In genomic region chr9:77806426-77806825, GRCm38 (mm10) we compare ENCODE assay signal across 9 mouse cellular contexts. TPM values are rescaled to one million over a fixed set of nuclear protein-coding genes. Genes with fewer than 3 reads are reported as not detected.
DNase-seq lines count a peak whose midpoint lies in the region; ATAC-seq and TF ChIP-seq lines count a peak whose summit lies in the region.
"Had no signal": no experiment of that assay in that cellular context is flagged by ENCODE, and none has a peak within 500 bp of the region (broad histone marks: within the 10 kb centered on the region; RNA-seq: fewer than 3 reads in every experiment).

No protein-coding gene starts in this region.

- no peak for TF ChIP-seq CTCF in midbrain, postnatal 0 days (IDR thresholded peaks at IDR 0.05)

- peak overlapping the region; percentile 17; the same call in 1 of the 2 replicates for H3K4me3 ChIP-seq in kidney, embryonic 14.5 days (ENCODE audit: low read length)
- peak overlapping the region; percentile 32 for H3K4me3 ChIP-seq in embryonic facial prominence, embryonic 15.5 days (replicated peaks)
- H3K4me3 ChIP-seq in intestine, embryonic 15.5 days (replicated peaks), result no peak overlapping the region
- no peak overlapping the region for H3K4me3 ChIP-seq in midbrain, postnatal 0 days (ENCODE audit: low read depth, low read length)

- no peak for DNase-seq in kidney, adult 9 months
- DNase-seq in midbrain, postnatal 0 days (ENCODE audit: low spot score), result no peak
- DNase-seq in frontal cortex, postnatal 10 days (ENCODE audit: low spot score in 2 of 2), result no peak
- DNase-seq in retina, embryonic 14.5 days (ENCODE audit: low spot score), result no peak
- no peak for DNase-seq in right cerebral cortex, adult 18-20 months

- 48% methylated on average over 3 of the region's 3 CpGs for WGBS in kidney, embryonic 14.5 days
- WGBS in embryonic facial prominence, embryonic 15.5 days, result 51% methylated on average over 3 of the region's 3 CpGs
- 33% methylated on average over 3 of the region's 3 CpGs for whole genome bisulfite sequencing in intestine, embryonic 15.5 days
- 35% methylated on average over 3 of the region's 3 CpGs for WGBS in midbrain, postnatal 0 days

- no peaks in the 10 kb centered on the region for H3K36me3 ChIP-seq in kidney, embryonic 14.5 days (ENCODE audit: control insufficient read depth, insufficient read depth, low read length)
- no peaks in the 10 kb centered on the region for H3K36me3 ChIP-seq in embryonic facial prominence, embryonic 15.5 days
- no peaks in the 10 kb centered on the region for H3K36me3 ChIP-seq in intestine, embryonic 15.5 days
- no peaks in the 10 kb centered on the region for H3K36me3 ChIP-seq in midbrain, postnatal 0 days (ENCODE audit: insufficient read depth, low read length)
- H3K36me3 ChIP-seq: G1E had no signal

- no peaks in the 10 kb centered on the region for H3K27me3 ChIP-seq in kidney, embryonic 14.5 days (ENCODE audit: control insufficient read depth, insufficient read depth, low read length)
- H3K27me3 ChIP-seq in embryonic facial prominence, embryonic 15.5 days, result no peaks in the 10 kb centered on the region
- no peaks in the 10 kb centered on the region for H3K27me3 ChIP-seq in intestine, embryonic 15.5 days (replicated peaks)
- H3K27me3 ChIP-seq in midbrain, postnatal 0 days (ENCODE audit: insufficient read depth, low read length), result no peaks in the 10 kb centered on the region

- no peaks in the 10 kb centered on the region for H3K9me3 ChIP-seq in kidney, embryonic 14.5 days (ENCODE audit: control insufficient read depth, low read length)
- H3K9me3 ChIP-seq in embryonic facial prominence, embryonic 15.5 days (replicated peaks), result no peaks in the 10 kb centered on the region
- no peaks in the 10 kb centered on the region for H3K9me3 ChIP-seq in intestine, embryonic 15.5 days
- no peaks in the 10 kb centered on the region for H3K9me3 ChIP-seq in midbrain, postnatal 0 days (ENCODE audit: low read length)
- H3K9me3 ChIP-seq: G1E had no signal

- H3K9ac ChIP-seq in kidney, embryonic 14.5 days (ENCODE audit: low read depth, low read length), result peak overlapping the region; percentile 25; the same call in 1 of the 2 replicates
- no peak overlapping the region for H3K9ac ChIP-seq in embryonic facial prominence, embryonic 15.5 days
- H3K9ac ChIP-seq in intestine, embryonic 15.5 days, result no peak overlapping the region
- 0 out of 2 replicates have a peak overlapping the region, but pooled peaks have one; percentile 39 for H3K9ac ChIP-seq in midbrain, postnatal 0 days (replicated peaks; ENCODE audit: low read length, poor library complexity, severe bottlenecking)

- no peaks in the 10 kb centered on the region for H3K4me1 ChIP-seq in kidney, embryonic 14.5 days (ENCODE audit: control insufficient read depth, insufficient read depth, low read length)
- H3K4me1 ChIP-seq in embryonic facial prominence, embryonic 15.5 days, result peaks cover 8% of the 10 kb centered on the region; the same call in 1 of the 2 replicates
- 0 out of 2 replicates have a peak, but pooled peaks cover 7% of the 10 kb centered on the region for H3K4me1 ChIP-seq in intestine, embryonic 15.5 days (replicated peaks)
- no peaks in the 10 kb centered on the region for H3K4me1 ChIP-seq in midbrain, postnatal 0 days (ENCODE audit: insufficient read depth, low read length)

- H3K4me2 ChIP-seq in kidney, embryonic 14.5 days (replicated peaks; ENCODE audit: low read depth, low read length), result peak overlapping the region; percentile 46
- peak overlapping the region; percentile 51 for H3K4me2 ChIP-seq in embryonic facial prominence, embryonic 15.5 days (replicated peaks)
- peak overlapping the region; percentile 51 for H3K4me2 ChIP-seq in intestine, embryonic 15.5 days (replicated peaks)
- peak overlapping the region; percentile 43 for H3K4me2 ChIP-seq in midbrain, postnatal 0 days (ENCODE audit: low read depth, low read length, poor library complexity, severe bottlenecking)

- H3K27ac ChIP-seq in kidney, embryonic 14.5 days (ENCODE audit: low read depth, low read length), result peak overlapping the region; percentile 56; the same call in 1 of the 2 replicates
- H3K27ac ChIP-seq in embryonic facial prominence, embryonic 15.5 days (replicated peaks), result no peak overlapping the region
- H3K27ac ChIP-seq in intestine, embryonic 15.5 days, result no peak overlapping the region
- H3K27ac ChIP-seq in midbrain, postnatal 0 days (ENCODE audit: low read depth, low read length), result 0 out of 2 replicates have a peak overlapping the region, but pooled peaks have one; percentile 12

- ATAC-seq in kidney, embryonic 14.5 days (ENCODE audit: low FRiP score, low TSS enrichment), result peak; percentile 51; the same call in 1 of the 2 replicates
- ATAC-seq in embryonic facial prominence, embryonic 15.5 days (ENCODE audit: insufficient number of reproducible peaks, low FRiP score, low TSS enrichment, low read depth), result peak; percentile 34; the same call in 1 of the 2 replicates
- ATAC-seq in intestine, embryonic 15.5 days, result peak; percentile 62
- peak; percentile 57 for ATAC-seq in midbrain, postnatal 0 days (ENCODE audit: low FRiP score)

RNA-seq across cellular contexts. Expression of gene Gclc, which starts 52.1 kb away (rescaled TPM):
- 21.1 and 30.0 TPM in 2 replicates for polyA plus RNA-seq in kidney, embryonic 14.5 days (2014; fragmentation: Nextera tagmentation; extraction: Ambion mirVana)
- polyA plus RNA-seq in embryonic facial prominence, embryonic 15.5 days (2015; fragmentation: Nextera tagmentation; extraction: Ambion mirVana), result 16.3 and 17.1 TPM in 2 replicates
- 13.0 and 13.5 TPM in 2 replicates for polyA plus RNA-seq in intestine, embryonic 15.5 days (2015; fragmentation: Nextera tagmentation; extraction: Ambion mirVana)
- total RNA-seq in midbrain, postnatal 0 days (2014; rRNA removed), result 23.7 and 29.7 TPM in 2 replicates
- 13.3 and 15.7 TPM in 2 replicates for polyA plus RNA-seq in midbrain, postnatal 0 days (2015; fragmentation: Nextera tagmentation; extraction: Ambion mirVana)

Comparison
In these comparisons a context has a peak if more than half of its experiments do, and no peak if none do; other contexts are left out.
1. H3K27ac ChIP-seq: peak in kidney, embryonic 14.5 days (single experiment) and midbrain, postnatal 0 days (single experiment); none in embryonic facial prominence, embryonic 15.5 days (single experiment) and intestine, embryonic 15.5 days (single experiment).
2. H3K4me3 ChIP-seq: peak in kidney, embryonic 14.5 days (single experiment) and embryonic facial prominence, embryonic 15.5 days (single experiment); none in intestine, embryonic 15.5 days (single experiment) and midbrain, postnatal 0 days (single experiment).
3. H3K9ac ChIP-seq: peak in kidney, embryonic 14.5 days (single experiment) and midbrain, postnatal 0 days (single experiment); none in embryonic facial prominence, embryonic 15.5 days (single experiment) and intestine, embryonic 15.5 days (single experiment).
4. Peak in every context shown above with its lines, with median percentiles within 50 percentile points of each other: ATAC-seq and H3K4me2 ChIP-seq.